Mouse (Mus musculus) layer of hippocampus, adult 9-11 months (tissue): ENCODE measurements at regions not wholly inside any gene's neighbourhood (a gene's known extent, or its start where the extent isn't known, plus 50 kb on each side); places are given as distances from the start of the nearest gene placed in this dataset.
A peak's percentile ranks its signal among the peaks of the same experiment; 100 is the strongest.

Experiments
- DNase-seq: peaks from one replicate; pipeline ENCODE4 v3.0.0; 2022

- no peak for DNase-seq
Observed at GRCm38 (mm10) chr3:119653007-119653565, 131.2 kb downstream of the Ptbp2 start.

- no peak for DNase-seq
Observed at GRCm38 (mm10) chr3:119638633-119639032, 145.6 kb downstream of the Ptbp2 start.

GRCm38 (mm10) chr3:119635641-119636040 lies 148.6 kb downstream of the Ptbp2 start:
- no peak for DNase-seq

- DNase-seq: no peak
Observed at GRCm38 (mm10) chr3:119633516-119633915, 150.8 kb downstream of the Ptbp2 start.

- peak; percentile 25 for DNase-seq
Observed at GRCm38 (mm10) chr3:119606116-119606515, 178.2 kb downstream of the Ptbp2 start.

- no peak for DNase-seq
Observed at GRCm38 (mm10) chr3:119588872-119589416, 195.3 kb downstream of the Ptbp2 start.

GRCm38 (mm10) chr3:119587971-119588370 lies 196.3 kb downstream of the Ptbp2 start:
- no peak for DNase-seq

GRCm38 (mm10) chr3:119575516-119575915 lies 208.8 kb downstream of the Ptbp2 start:
- DNase-seq: no peak

GRCm38 (mm10) chr3:119537884-119538283 lies 246.4 kb downstream of the Ptbp2 start:
- DNase-seq: no peak

GRCm38 (mm10) chr3:119524510-119525123 lies 259.6 kb downstream of the Ptbp2 start:
- DNase-seq: no peak

- no peak for DNase-seq
Observed at GRCm38 (mm10) chr3:119512596-119512995, 271.7 kb downstream of the Ptbp2 start.

GRCm38 (mm10) chr3:119509132-119509531 lies 275.1 kb downstream of the Ptbp2 start:
- no peak for DNase-seq

- no peak for DNase-seq
Observed at GRCm38 (mm10) chr3:119503471-119503972, 280.7 kb downstream of the Ptbp2 start.

GRCm38 (mm10) chr3:119498711-119499110 lies 285.6 kb downstream of the Ptbp2 start:
- DNase-seq: peak; percentile 84

GRCm38 (mm10) chr3:119497880-119498279 lies 286.4 kb downstream of the Ptbp2 start:
- DNase-seq: no peak

GRCm38 (mm10) chr3:119494580-119494979 lies 289.7 kb downstream of the Ptbp2 start:
- DNase-seq: no peak

GRCm38 (mm10) chr3:119492627-119493026 lies 291.6 kb downstream of the Ptbp2 start:
- DNase-seq: no peak

- no peak for DNase-seq
Observed at GRCm38 (mm10) chr3:119489336-119489735, 294.9 kb downstream of the Ptbp2 start.
